Mouse (Mus musculus): ENCODE measurements around the gene Bmper. TPM values are rescaled to one million over a fixed set of nuclear protein-coding genes. Genes with fewer than 3 reads are reported as not detected.

The Bmper gene
- polyA plus RNA-seq, 1 experiment: not detected

GRCm38 (mm10) chr9:23341246-23341645, 118.4 kb downstream of the Bmper start:
- Histone ChIP-seq H3K27ac (ENCODE audit: insufficient read depth, low read depth, low read length) (no peak overlapping the region), H3K4me1 (ENCODE audit: control insufficient read depth, insufficient read depth, low read length) (no peaks in the 10 kb centered on the region)
- no peak for TF ChIP-seq CTCF (IDR thresholded peaks at IDR 0.05; ENCODE audit: insufficient read depth, low read depth, low read length)
- TF ChIP-seq POLR2A (IDR thresholded peaks at IDR 0.05; ENCODE audit: insufficient read depth, low read depth, low read length): no peak

GRCm38 (mm10) chr9:23344353-23344752, 121.5 kb downstream of the Bmper start:
- no peak overlapping the region for H3K27ac ChIP-seq (ENCODE audit: insufficient read depth, low read depth, low read length)
- H3K4me3 ChIP-seq (ENCODE audit: insufficient read depth, low read depth, low read length): no peak overlapping the region
- no peaks in the 10 kb centered on the region for H3K4me1 ChIP-seq (ENCODE audit: control insufficient read depth, insufficient read depth, low read length)
- TF ChIP-seq CTCF (IDR thresholded peaks at IDR 0.05; ENCODE audit: insufficient read depth, low read depth, low read length): no peak
- no peak for TF ChIP-seq POLR2A (IDR thresholded peaks at IDR 0.05; ENCODE audit: insufficient read depth, low read depth, low read length)

More at GRCm38 (mm10) chr9:23341246-23341645, 118.4 kb downstream of the Bmper start:
- no peak overlapping the region for H3K4me3 ChIP-seq (ENCODE audit: insufficient read depth, low read depth, low read length)

GRCm38 (mm10) chr9:23345093-23345844, 122.4 kb downstream of the Bmper start:
- Histone ChIP-seq H3K4me3 (ENCODE audit: insufficient read depth, low read depth, low read length) (no peak overlapping the region), H3K27ac (ENCODE audit: insufficient read depth, low read depth, low read length) (no peak overlapping the region), H3K4me1 (ENCODE audit: control insufficient read depth, insufficient read depth, low read length) (no peaks in the 10 kb centered on the region)
- 89% methylated on average over 8 of the region's 8 CpGs for WGBS
- TF ChIP-seq POLR2A (IDR thresholded peaks at IDR 0.05; ENCODE audit: insufficient read depth, low read depth, low read length) (no peak), CTCF (IDR thresholded peaks at IDR 0.05; ENCODE audit: insufficient read depth, low read depth, low read length) (no peak)

- WGBS: 92% methylated on average over 5 of the region's 5 CpGs
- H3K4me1 ChIP-seq (ENCODE audit: control insufficient read depth, insufficient read depth, low read length): no peaks in the 10 kb centered on the region
- H3K27ac ChIP-seq (ENCODE audit: insufficient read depth, low read depth, low read length): no peak overlapping the region
- TF ChIP-seq POLR2A (IDR thresholded peaks at IDR 0.05; ENCODE audit: insufficient read depth, low read depth, low read length): no peak
- TF ChIP-seq CTCF (IDR thresholded peaks at IDR 0.05; ENCODE audit: insufficient read depth, low read depth, low read length): no peak
- no peak overlapping the region for H3K4me3 ChIP-seq (ENCODE audit: insufficient read depth, low read depth, low read length)
Observed at GRCm38 (mm10) chr9:23349603-23350002, 126.7 kb downstream of the Bmper start.

- 83% methylated on average over 8 of the region's 8 CpGs for WGBS
- no peak overlapping the region for H3K4me3 ChIP-seq (ENCODE audit: insufficient read depth, low read depth, low read length)
- no peak for TF ChIP-seq CTCF (IDR thresholded peaks at IDR 0.05; ENCODE audit: insufficient read depth, low read depth, low read length)
- no peak for TF ChIP-seq POLR2A (IDR thresholded peaks at IDR 0.05; ENCODE audit: insufficient read depth, low read depth, low read length)
- no peak overlapping the region for H3K27ac ChIP-seq (ENCODE audit: insufficient read depth, low read depth, low read length)
- H3K4me1 ChIP-seq (ENCODE audit: control insufficient read depth, insufficient read depth, low read length): no peaks in the 10 kb centered on the region
Observed at GRCm38 (mm10) chr9:23351400-23351799, 128.5 kb downstream of the Bmper start.

- 98% methylated on average over 2 of the region's 2 CpGs for WGBS
Observed at GRCm38 (mm10) chr9:23352396-23352795, 129.5 kb downstream of the Bmper start.

GRCm38 (mm10) chr9:23354201-23354820, 131.4 kb downstream of the Bmper start:
- TF ChIP-seq POLR2A (IDR thresholded peaks at IDR 0.05; ENCODE audit: insufficient read depth, low read depth, low read length): no peak
- no peak for TF ChIP-seq CTCF (IDR thresholded peaks at IDR 0.05; ENCODE audit: insufficient read depth, low read depth, low read length)
- H3K27ac ChIP-seq (ENCODE audit: insufficient read depth, low read depth, low read length): no peak overlapping the region
- H3K4me1 ChIP-seq (ENCODE audit: control insufficient read depth, insufficient read depth, low read length): no peaks in the 10 kb centered on the region
- 18% methylated on average over 5 of the region's 5 CpGs for WGBS
- H3K4me3 ChIP-seq (ENCODE audit: insufficient read depth, low read depth, low read length): no peak overlapping the region

More at GRCm38 (mm10) chr9:23352396-23352795, 129.5 kb downstream of the Bmper start:
- Histone ChIP-seq H3K4me1 (ENCODE audit: control insufficient read depth, insufficient read depth, low read length) (no peaks in the 10 kb centered on the region), H3K27ac (ENCODE audit: insufficient read depth, low read depth, low read length) (no peak overlapping the region), H3K4me3 (ENCODE audit: insufficient read depth, low read depth, low read length) (no peak overlapping the region)
- TF ChIP-seq POLR2A (IDR thresholded peaks at IDR 0.05; ENCODE audit: insufficient read depth, low read depth, low read length) (no peak), CTCF (IDR thresholded peaks at IDR 0.05; ENCODE audit: insufficient read depth, low read depth, low read length) (no peak)

- H3K4me1 ChIP-seq (ENCODE audit: control insufficient read depth, insufficient read depth, low read length): no peaks in the 10 kb centered on the region
- no peak overlapping the region for H3K27ac ChIP-seq (ENCODE audit: insufficient read depth, low read depth, low read length)
- 98% methylated on average over 2 of the region's 2 CpGs for WGBS
- TF ChIP-seq POLR2A (IDR thresholded peaks at IDR 0.05; ENCODE audit: insufficient read depth, low read depth, low read length) (no peak), CTCF (IDR thresholded peaks at IDR 0.05; ENCODE audit: insufficient read depth, low read depth, low read length) (no peak)
- no peak overlapping the region for H3K4me3 ChIP-seq (ENCODE audit: insufficient read depth, low read depth, low read length)
Observed at GRCm38 (mm10) chr9:23358108-23358507, 135.2 kb downstream of the Bmper start.

GRCm38 (mm10) chr9:23363139-23363538, 140.3 kb downstream of the Bmper start:
- WGBS: 70% methylated on average over 2 of the region's 2 CpGs
- TF ChIP-seq POLR2A (IDR thresholded peaks at IDR 0.05; ENCODE audit: insufficient read depth, low read depth, low read length): no peak

More at GRCm38 (mm10) chr9:23363139-23363538, 140.3 kb downstream of the Bmper start:
- no peak overlapping the region for H3K27ac ChIP-seq (ENCODE audit: insufficient read depth, low read depth, low read length)
- H3K4me1 ChIP-seq (ENCODE audit: control insufficient read depth, insufficient read depth, low read length): no peaks in the 10 kb centered on the region
- H3K4me3 ChIP-seq (ENCODE audit: insufficient read depth, low read depth, low read length): no peak overlapping the region
